Mouse (Mus musculus): ENCODE data around the gene Hoxb5.

Hoxb5 gene

GRCm38 (mm10) chr11:96303151-96304099 lies at the start of gene Hoxb5:
Gene Hoxb5, plus strand, starts transcription at chr11:96303336.
- peak; percentile 75 for DNase-seq (ENCODE audit: low spot score)

GRCm38 (mm10) chr11:96254221-96254620 lies 48.9 kb upstream of the Hoxb5 start:
- no peak for DNase-seq (ENCODE audit: low spot score)

GRCm38 (mm10) chr11:96255111-96255995 lies 47.8 kb upstream of the Hoxb5 start:
- no peak for DNase-seq (ENCODE audit: low spot score)

GRCm38 (mm10) chr11:96255996-96256445 lies 47.1 kb upstream of the Hoxb5 start:
- DNase-seq (ENCODE audit: low spot score), result no peak

GRCm38 (mm10) chr11:96257141-96257540 lies 46.0 kb upstream of the Hoxb5 start:
- no peak for DNase-seq (ENCODE audit: low spot score)

- no peak for DNase-seq (ENCODE audit: low spot score)
These were observed 44.1 kb upstream of the Hoxb5 start for GRCm38 (mm10) chr11:96259038-96259437.

- no peak for DNase-seq (ENCODE audit: low spot score)
These were observed 43.6 kb upstream of the Hoxb5 start for GRCm38 (mm10) chr11:96259511-96259910.

GRCm38 (mm10) chr11:96260310-96260970 lies 42.7 kb upstream of the Hoxb5 start:
- DNase-seq (ENCODE audit: low spot score), result no peak

GRCm38 (mm10) chr11:96261323-96261890 lies 41.7 kb upstream of the Hoxb5 start:
- peak; percentile 65 for DNase-seq (ENCODE audit: low spot score)

GRCm38 (mm10) chr11:96262262-96262830 lies 40.8 kb upstream of the Hoxb5 start:
- no peak for DNase-seq (ENCODE audit: low spot score)

- DNase-seq (ENCODE audit: low spot score), result no peak
These were observed 39.3 kb upstream of the Hoxb5 start for GRCm38 (mm10) chr11:96263636-96264389.

- DNase-seq (ENCODE audit: low spot score), result no peak
These were observed 38.6 kb upstream of the Hoxb5 start for GRCm38 (mm10) chr11:96264390-96265020.

- no peak for DNase-seq (ENCODE audit: low spot score)
These were observed 37.2 kb upstream of the Hoxb5 start for GRCm38 (mm10) chr11:96265954-96266353.

- no peak for DNase-seq (ENCODE audit: low spot score)
These were observed 35.9 kb upstream of the Hoxb5 start for GRCm38 (mm10) chr11:96267021-96267920.

- DNase-seq (ENCODE audit: low spot score), result no peak
These were observed 34.9 kb upstream of the Hoxb5 start for GRCm38 (mm10) chr11:96268031-96268745.

GRCm38 (mm10) chr11:96269869-96270268 lies 33.3 kb upstream of the Hoxb5 start:
- DNase-seq (ENCODE audit: low spot score), result no peak

GRCm38 (mm10) chr11:96270996-96271540 lies 32.1 kb upstream of the Hoxb5 start, which contains the start of gene Hoxb9:
Gene Hoxb9, plus strand, starts transcription at chr11:96271457.
- no peak for DNase-seq (ENCODE audit: low spot score)

GRCm38 (mm10) chr11:96271541-96272011 lies 31.6 kb upstream of the Hoxb5 start:
- no peak for DNase-seq (ENCODE audit: low spot score)
